Mouse (Mus musculus) skeletal muscle tissue, adult 2 months (tissue): Measurements from ENCODE around the gene Gm20388.

Experiments used
- DNase-seq: peaks from one replicate; pipeline ENCODE4 v3.0.0-alpha.2; 2012; ENCODE audit warnings: low read depth, low spot score

Gm20388 gene

GRCm38 (mm10) chr8:120464585-120464937 is 553.9 kb downstream of the Gm20388 start:
- no peak for DNase-seq

GRCm38 (mm10) chr8:120465710-120466109 is 555.1 kb downstream of the Gm20388 start:
- no peak for DNase-seq

- no peak for DNase-seq
Observed at GRCm38 (mm10) chr8:120466266-120466665, 555.6 kb downstream of the Gm20388 start.

GRCm38 (mm10) chr8:120467598-120467997 is 557.0 kb downstream of the Gm20388 start:
- DNase-seq: no peak

- no peak for DNase-seq
Observed at GRCm38 (mm10) chr8:120470170-120470569, 559.5 kb downstream of the Gm20388 start.

- DNase-seq: no peak
Observed at GRCm38 (mm10) chr8:120471166-120471565, 560.5 kb downstream of the Gm20388 start.

GRCm38 (mm10) chr8:120471752-120472151 is 561.1 kb downstream of the Gm20388 start:
- DNase-seq: no peak

GRCm38 (mm10) chr8:120472230-120472629 is 561.6 kb downstream of the Gm20388 start:
- DNase-seq: no peak

- no peak for DNase-seq
Observed at GRCm38 (mm10) chr8:120473729-120474364, 563.2 kb downstream of the Gm20388 start.

- no peak for DNase-seq
Observed at GRCm38 (mm10) chr8:120474496-120475235, 564.0 kb downstream of the Gm20388 start.

- no peak for DNase-seq
Observed at GRCm38 (mm10) chr8:120475462-120476201, 565.0 kb downstream of the Gm20388 start.

- no peak for DNase-seq
Observed at GRCm38 (mm10) chr8:120476711-120477575, 566.3 kb downstream of the Gm20388 start.

- no peak for DNase-seq
Observed at GRCm38 (mm10) chr8:120478754-120479153, 568.1 kb downstream of the Gm20388 start.

GRCm38 (mm10) chr8:120479691-120480090 is 569.0 kb downstream of the Gm20388 start:
- DNase-seq: no peak

GRCm38 (mm10) chr8:120482015-120482689 is 571.5 kb downstream of the Gm20388 start:
- DNase-seq: no peak

GRCm38 (mm10) chr8:120484460-120484859 is 573.8 kb downstream of the Gm20388 start:
- no peak for DNase-seq

GRCm38 (mm10) chr8:120485116-120485515 is 574.5 kb downstream of the Gm20388 start:
- DNase-seq: no peak

- no peak for DNase-seq
Observed at GRCm38 (mm10) chr8:120485551-120486476, 575.2 kb downstream of the Gm20388 start.

GRCm38 (mm10) chr8:120486477-120487376 is 576.1 kb downstream of the Gm20388 start:
- DNase-seq: no peak
